Mouse (Mus musculus) cerebellum, adult 2 months (tissue): ENCODE data around the gene Yeats4. TPM values are rescaled to one million over a fixed set of nuclear protein-coding genes. Genes with fewer than 3 reads are reported as not detected.
A peak's percentile ranks its signal among the peaks of the same experiment; 100 is the strongest.

Experiments used
- DNase-seq, 2 experiments: peaks; one replicate each; pipeline ENCODE4 v3.0.0; 2021
- H3K27ac ChIP-seq: fragments of 200-500 bp; 2 replicates; pipeline ENCODE4 v1.5.1; 2012; ENCODE audit warnings: low read length, control low read depth, inconsistent platforms; ENCODE audit not compliant: insufficient read depth
- H3K27me3 ChIP-seq: fragments of 200-500 bp; 2 replicates; pipeline ENCODE4 v1.6.1; 2012; ENCODE audit warnings: inconsistent platforms, mild to moderate bottlenecking, low read length, moderate library complexity; ENCODE audit not compliant: control insufficient read depth, insufficient read depth
- H3K4me1 ChIP-seq: fragments of 200-500 bp; 2 replicates; pipeline ENCODE4 v1.6.1; 2011; ENCODE audit warnings: low read length; ENCODE audit not compliant: control insufficient read depth, insufficient read depth
- H3K4me3 ChIP-seq: fragments of 200-500 bp; replicated peaks from 2 replicates; pipeline ENCODE3; 2011; ENCODE audit warnings: mild to moderate bottlenecking, low read depth, low read length, control low read depth; ENCODE audit not compliant: insufficient read depth
- CTCF ChIP-seq: fragments of 200-500 bp; IDR thresholded peaks from 2 replicates; pipeline ENCODE4 v1.5.1; 2011; ENCODE audit warnings: low read depth, mild to moderate bottlenecking, control low read depth, low read length, moderate library complexity, borderline replicate concordance; ENCODE audit not compliant: insufficient read depth
- POLR2A ChIP-seq: fragments of 200-500 bp; IDR thresholded peaks from 2 replicates; pipeline ENCODE4 v1.6.1; 2011; ENCODE audit warnings: low read length, control low read depth, borderline replicate concordance; ENCODE audit not compliant: insufficient read depth
- WGBS: fragments of 180-500 bp; shearing (Covaris S2); methylation state at CpG from one replicate; pipeline ENCODE4 v1.1.7; 2018; 5-methylcytosine and 5-hydroxymethylcytosine counted together
- polyA plus RNA-seq: library from polyadenylated mRNA; depleted of rRNA; stranded (reverse); fragments of >200 nt; gene quantifications from 2 replicates; pipeline ENCODE4 v1.2.3, GENCODE M21; 2012

Yeats4 gene
- polyA plus RNA-seq, 1 experiment, result 44.5 TPM

DNA sequence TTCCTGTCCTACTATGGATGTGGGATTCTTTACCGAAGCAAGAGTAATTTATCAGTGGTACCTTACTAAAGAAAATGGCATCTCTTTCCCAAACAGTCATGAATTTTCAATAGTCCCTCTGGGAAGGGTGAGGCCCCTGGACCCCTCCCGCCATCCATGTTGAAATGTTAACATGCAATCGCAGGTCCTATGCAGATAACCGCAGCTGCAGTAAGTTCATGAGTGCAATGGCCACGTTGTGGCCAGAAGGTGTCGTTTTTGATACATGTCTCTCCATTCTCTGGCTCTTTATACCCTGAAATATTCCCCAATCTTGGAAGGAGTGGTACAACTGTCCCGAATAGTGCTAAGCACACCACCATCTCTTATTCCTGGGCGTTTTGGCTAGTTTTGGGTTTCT is 787 bp upstream of the Yeats4 start:
- TF ChIP-seq POLR2A (no peak), CTCF (no peak)
- 58% methylated on average over 8 of the region's 8 CpGs for WGBS

DNA sequence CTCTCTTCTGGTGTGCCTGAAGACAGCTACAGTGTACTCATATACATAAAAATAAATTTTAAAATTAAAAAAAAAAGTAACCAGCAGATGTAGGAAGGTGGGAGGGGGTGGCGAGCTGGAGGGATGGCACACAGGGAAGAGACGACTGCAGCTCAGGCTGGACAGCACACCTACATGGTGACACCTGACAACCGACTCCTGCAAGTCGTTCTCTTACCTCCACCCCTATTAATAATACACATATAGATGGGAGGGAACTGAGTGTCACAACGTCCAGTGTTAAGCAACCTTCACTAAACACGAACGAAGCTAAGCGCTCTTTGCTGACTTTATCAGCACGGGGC is 577 bp downstream of the Yeats4 start:
- WGBS, result 0% methylated on average over 9 of the region's 9 CpGs
- Histone ChIP-seq H3K27ac (no peak overlapping the region), H3K4me3 (peak overlapping the region; percentile 74), H3K4me1 (0 out of 2 replicates have a peak, but pooled peaks cover 2% of the 10 kb centered on the region), H3K27me3 (no peaks in the 10 kb centered on the region)
- TF ChIP-seq POLR2A (no peak), CTCF (no peak)
- no peak for DNase-seq

More for the DNA sequence above, 787 bp upstream of the Yeats4 start:
- Histone ChIP-seq H3K27ac (no peak overlapping the region), H3K4me1 (0 out of 2 replicates have a peak, but pooled peaks cover 2% of the 10 kb centered on the region), H3K27me3 (no peaks in the 10 kb centered on the region), H3K4me3 (no peak overlapping the region)
- DNase-seq, result peak in 1 of 2 experiments; percentile 20

DNA sequence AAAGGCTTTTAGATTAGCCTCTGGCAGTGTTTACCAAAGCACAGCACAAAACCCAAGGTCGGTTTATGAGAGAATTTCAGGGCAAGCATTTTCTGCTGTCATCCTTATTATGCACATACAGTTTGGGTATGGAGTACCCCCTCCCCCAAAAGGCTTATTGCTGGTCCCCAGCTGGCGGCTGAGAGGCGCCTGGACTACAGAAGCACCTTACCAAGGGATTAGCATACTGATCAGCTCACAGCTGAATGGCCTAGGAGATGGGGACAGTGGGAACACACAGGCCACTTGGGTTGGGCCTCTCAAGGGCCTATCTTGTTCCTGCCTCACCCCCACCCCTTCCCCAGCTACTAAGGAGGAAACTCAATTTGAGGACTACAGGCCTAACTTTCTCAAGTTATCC is 1.5 kb downstream of the Yeats4 start:
- H3K27ac ChIP-seq, result no peak overlapping the region

DNA sequence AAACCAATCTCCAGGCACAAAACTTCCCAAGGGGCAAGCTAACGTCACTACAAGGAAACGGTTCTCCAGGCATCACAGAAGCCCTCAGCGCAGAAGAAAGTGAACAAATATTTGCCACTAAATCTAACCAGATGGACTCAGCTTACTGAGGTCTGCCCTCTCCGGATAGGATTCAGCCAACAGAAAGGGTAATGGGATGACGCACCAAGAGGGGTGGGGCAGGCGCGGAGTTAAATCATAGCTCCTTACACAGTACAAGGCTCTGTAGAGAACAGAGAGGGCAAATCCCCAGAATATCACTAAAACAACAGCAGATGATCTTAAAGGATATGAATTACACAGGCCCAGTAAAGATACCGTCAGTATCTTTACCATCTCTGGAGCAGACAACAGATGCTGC is 6.0 kb downstream of the Yeats4 start:
- TF ChIP-seq CTCF (no peak), POLR2A (no peak)
- 95% methylated on average over 8 of the region's 8 CpGs for WGBS
- Histone ChIP-seq H3K4me3 (no peak overlapping the region), H3K27ac (no peak overlapping the region), H3K4me1 (0 out of 2 replicates have a peak, but pooled peaks cover 2% of the 10 kb centered on the region), H3K27me3 (no peaks in the 10 kb centered on the region)
- no peak for DNase-seq

More for the DNA sequence above, 1.5 kb downstream of the Yeats4 start:
- no peak for DNase-seq
- H3K27me3 ChIP-seq, result no peaks in the 10 kb centered on the region
- 0 out of 2 replicates have a peak, but pooled peaks cover 2% of the 10 kb centered on the region for H3K4me1 ChIP-seq
- H3K4me3 ChIP-seq, result no peak overlapping the region
- 32% methylated on average over 3 of the region's 3 CpGs for WGBS
- TF ChIP-seq CTCF (no peak), POLR2A (no peak)

DNA sequence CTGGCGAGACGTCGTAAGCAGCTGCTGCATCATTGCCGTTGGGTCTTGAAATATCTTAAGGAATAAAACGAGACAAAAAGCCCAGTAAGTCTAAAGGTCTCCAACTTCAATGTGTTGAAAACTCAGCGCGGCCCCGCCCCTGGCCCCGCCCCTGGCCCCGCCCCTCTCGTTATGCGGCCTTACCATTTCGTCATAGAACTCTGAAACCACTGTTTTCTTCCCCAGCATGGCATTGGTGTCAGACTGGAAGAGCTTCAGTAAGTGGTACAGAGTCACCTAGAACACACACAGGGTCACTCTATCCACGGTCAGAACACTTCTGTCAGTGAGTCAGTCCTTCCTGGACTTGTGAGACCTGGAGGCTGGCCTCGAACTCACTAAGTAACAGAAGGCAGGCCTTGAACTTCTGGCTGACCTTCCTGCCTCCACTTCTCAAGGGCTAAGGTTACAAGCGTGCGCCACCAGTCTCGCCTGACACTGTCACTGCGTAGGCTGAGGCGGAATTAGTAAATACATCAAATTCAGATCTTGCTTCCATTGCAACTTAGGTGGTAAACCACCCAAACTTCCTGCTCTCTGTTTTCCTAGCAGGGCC is 7.0 kb downstream of the Yeats4 start:
- Histone ChIP-seq H3K27me3 (no peaks in the 10 kb centered on the region), H3K27ac (no peak overlapping the region), H3K4me3 (no peak overlapping the region), H3K4me1 (no peaks in the 10 kb centered on the region)
- WGBS, result 82% methylated on average over 20 of the region's 20 CpGs
- DNase-seq, result no peak
- TF ChIP-seq CTCF, result no peak
- no peak for TF ChIP-seq POLR2A

DNA sequence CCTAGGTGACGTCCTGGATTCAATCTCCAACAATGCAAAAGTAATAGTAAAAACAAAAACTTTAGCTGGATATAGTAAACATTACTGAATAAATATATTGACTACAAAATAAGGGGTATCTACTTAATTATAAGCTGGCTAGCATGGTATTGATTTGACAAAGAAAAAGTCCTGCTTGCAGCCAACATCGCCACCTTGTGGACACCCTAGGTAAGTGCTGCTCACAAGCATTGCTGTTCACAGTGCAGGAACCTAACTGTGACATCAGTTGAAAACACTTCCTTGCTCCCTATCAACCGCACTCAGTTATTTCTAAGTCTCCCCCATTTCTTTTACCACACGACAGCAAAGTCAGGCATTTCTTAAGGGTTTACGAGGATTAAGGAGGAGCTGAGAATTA is 7.5 kb downstream of the Yeats4 start:
- DNase-seq, result no peak
- no peaks in the 10 kb centered on the region for H3K27me3 ChIP-seq
- no peak overlapping the region for H3K27ac ChIP-seq
- H3K4me1 ChIP-seq, result no peaks in the 10 kb centered on the region
- WGBS, result 70% methylated on average over 5 of the region's 5 CpGs
- H3K4me3 ChIP-seq, result no peak overlapping the region
- TF ChIP-seq CTCF (peak; percentile 71), POLR2A (no peak)

DNA sequence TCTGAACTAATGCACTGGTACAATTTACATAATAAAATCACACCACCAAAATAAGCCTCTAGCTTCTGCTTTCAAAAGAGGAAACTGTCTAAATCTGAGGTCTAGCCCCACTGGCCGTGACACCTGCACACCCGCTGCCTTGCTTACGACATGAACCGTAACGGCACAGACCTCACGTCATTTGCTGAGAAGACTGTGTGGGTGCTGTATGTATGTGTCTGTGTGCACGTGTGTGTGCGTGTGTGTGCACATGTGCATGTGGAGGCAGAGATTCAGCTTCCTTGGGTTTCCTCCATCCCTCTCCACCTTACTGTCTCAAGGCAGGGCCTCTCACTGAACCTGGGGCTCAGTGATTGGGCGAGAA is 8.2 kb downstream of the Yeats4 start:
- no peaks in the 10 kb centered on the region for H3K27me3 ChIP-seq
- no peak overlapping the region for H3K4me3 ChIP-seq
- H3K4me1 ChIP-seq, result no peaks in the 10 kb centered on the region
- TF ChIP-seq CTCF (no peak), POLR2A (no peak)
- WGBS, result 96% methylated on average over 9 of the region's 9 CpGs
- H3K27ac ChIP-seq, result no peak overlapping the region
- DNase-seq, result no peak

DNA sequence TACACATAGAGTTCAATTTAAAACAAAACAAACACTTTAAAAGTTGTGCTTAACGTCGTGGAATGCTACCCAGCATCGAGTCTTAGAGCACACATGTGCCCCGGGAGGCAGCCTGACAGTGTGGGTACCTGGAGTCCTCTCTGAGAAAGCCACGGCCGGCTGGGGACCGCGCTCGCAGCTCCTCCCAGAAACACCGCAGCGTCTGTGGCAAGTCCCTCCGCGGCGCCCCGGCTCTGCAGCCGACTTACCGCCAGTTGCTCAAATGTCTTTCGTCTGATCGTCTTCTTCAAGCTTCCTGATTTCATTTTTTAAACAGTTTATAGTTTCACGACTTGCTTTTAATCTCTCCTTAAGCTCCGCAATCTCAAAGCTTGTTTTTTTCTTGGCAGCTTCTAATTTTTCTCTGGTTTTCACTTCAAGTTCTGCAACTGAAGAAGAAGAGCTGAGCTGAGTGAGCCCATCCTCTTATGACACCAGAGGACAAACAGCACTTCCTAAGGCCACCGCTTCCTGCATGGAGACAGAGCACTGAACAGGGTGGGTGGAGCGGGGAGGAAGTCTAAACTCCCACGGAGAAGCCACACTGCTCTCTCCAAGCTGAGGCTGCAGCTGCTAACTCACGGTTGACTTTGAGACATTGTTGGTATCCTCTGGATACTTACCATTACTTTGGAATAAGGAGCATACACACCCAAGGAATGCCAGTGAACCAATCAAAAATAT is 8.7 kb downstream of the Yeats4 start:
- DNase-seq, result no peak
- Histone ChIP-seq H3K4me3 (no peak overlapping the region), H3K27me3 (no peaks in the 10 kb centered on the region), H3K4me1 (no peaks in the 10 kb centered on the region), H3K27ac (no peak overlapping the region)
- 92% methylated on average over 25 of the region's 25 CpGs for WGBS
- no peak for TF ChIP-seq CTCF
- TF ChIP-seq POLR2A, result no peak
